Mouse (Mus musculus): ENCODE measurements at regions not wholly inside any gene's neighbourhood (a gene's known extent, or its start where the extent isn't known, plus 50 kb on each side); places are given as distances from the start of the nearest gene placed in this dataset.

DNA sequence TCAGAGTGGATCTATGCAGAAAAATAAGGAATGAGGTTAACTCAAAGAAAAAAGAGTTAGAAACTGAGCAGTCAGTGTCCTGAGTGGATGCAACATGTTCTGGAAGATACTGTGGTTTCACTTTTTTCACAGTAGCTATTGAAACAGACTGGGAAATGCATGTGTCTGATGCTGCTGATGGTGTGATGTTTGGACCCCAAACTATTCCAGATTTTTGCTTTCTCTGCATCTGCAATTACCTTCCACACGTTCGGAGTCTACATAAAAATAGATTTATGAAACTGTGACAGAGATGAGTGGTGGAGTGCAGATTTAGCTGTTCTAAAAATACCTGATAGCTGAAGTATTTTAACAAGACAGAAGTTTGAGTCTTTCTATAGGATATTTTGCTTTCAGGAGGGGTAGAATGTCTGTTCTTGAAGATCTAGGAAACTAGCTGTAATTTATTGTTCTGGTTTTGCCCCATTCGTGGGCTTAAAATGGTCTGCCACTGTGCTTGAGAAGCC lies 545.3 kb downstream of the Stim2 start:
- no peak for DNase-seq (ENCODE audit: low spot score)
- Histone ChIP-seq H3K9me3 (ENCODE audit: control insufficient read depth, low read length) (no peaks in the 10 kb centered on the region), H3K27me3 (ENCODE audit: control insufficient read depth, insufficient read depth, low read length) (no peaks in the 10 kb centered on the region), H3K9ac (no peak overlapping the region), H3K4me3 (replicated peaks; ENCODE audit: low read length) (no peak overlapping the region), H3K36me3 (replicated peaks; ENCODE audit: control insufficient read depth, insufficient read depth) (no peaks in the 10 kb centered on the region), H3K27ac (no peak overlapping the region), H3K4me2 (replicated peaks) (no peak overlapping the region), H3K4me1 (replicated peaks; ENCODE audit: control insufficient read depth, insufficient read depth, low read length) (no peaks in the 10 kb centered on the region)
- WGBS, result 86% methylated on average over 3 of the region's 3 CpGs
- ATAC-seq (ENCODE audit: low FRiP score), result no peak

DNA sequence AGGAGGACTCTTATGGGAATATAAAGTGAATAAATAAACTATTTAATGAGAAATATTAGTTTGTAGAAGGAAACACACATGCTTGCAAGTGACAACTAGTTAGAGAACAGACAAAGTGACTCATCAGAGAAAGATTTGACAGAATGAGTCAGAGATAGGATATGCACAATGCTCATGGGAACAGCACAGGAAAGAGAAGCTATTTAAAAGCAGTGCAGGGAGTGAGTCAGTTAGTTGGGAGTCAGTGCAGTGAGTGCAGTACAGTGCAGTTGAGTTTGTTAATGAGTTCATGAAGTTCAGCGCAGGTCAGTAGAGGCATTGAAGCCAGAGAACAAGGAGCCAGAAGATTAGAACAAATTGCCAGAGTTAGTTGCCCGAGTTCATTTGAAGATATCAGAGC lies 580.2 kb downstream of the Stim2 start:
- DNase-seq (ENCODE audit: low spot score) (no peak), ATAC-seq (ENCODE audit: low FRiP score) (no peak)
- WGBS, result 86% methylated on average over 2 of the region's 2 CpGs
- H3K36me3 ChIP-seq (replicated peaks; ENCODE audit: control insufficient read depth, insufficient read depth), result no peaks in the 10 kb centered on the region
- H3K4me2 ChIP-seq (replicated peaks), result no peak overlapping the region
- no peaks in the 10 kb centered on the region for H3K27me3 ChIP-seq (ENCODE audit: control insufficient read depth, insufficient read depth, low read length)
- no peak overlapping the region for H3K27ac ChIP-seq
- H3K9me3 ChIP-seq (ENCODE audit: control insufficient read depth, low read length), result no peaks in the 10 kb centered on the region
- H3K4me3 ChIP-seq (replicated peaks; ENCODE audit: low read length), result no peak overlapping the region
- H3K4me1 ChIP-seq (replicated peaks; ENCODE audit: control insufficient read depth, insufficient read depth, low read length), result no peaks in the 10 kb centered on the region
- H3K9ac ChIP-seq, result no peak overlapping the region

DNA sequence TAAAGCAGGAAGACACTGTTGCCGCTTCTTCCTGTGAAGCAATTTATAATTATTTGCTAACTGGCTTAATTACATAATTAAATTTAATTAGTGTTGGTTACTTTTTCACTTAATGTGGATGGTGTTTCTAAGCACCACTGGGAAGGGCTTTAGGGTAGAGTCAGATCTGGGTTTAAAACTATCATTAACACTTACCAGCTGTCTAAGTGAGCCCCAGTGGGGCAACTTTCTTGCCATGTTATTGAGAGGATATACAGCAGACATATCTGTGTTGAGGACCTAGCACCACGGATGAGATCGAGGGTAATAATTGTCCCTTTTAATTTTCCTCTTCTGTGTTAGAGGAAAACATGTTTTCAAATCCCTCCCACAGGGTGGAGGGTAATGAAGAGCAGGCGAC lies 581.2 kb downstream of the Stim2 start:
- no peaks in the 10 kb centered on the region for H3K27me3 ChIP-seq (ENCODE audit: control insufficient read depth, insufficient read depth, low read length)
- no peak overlapping the region for H3K4me3 ChIP-seq (replicated peaks; ENCODE audit: low read length)
- H3K27ac ChIP-seq, result no peak overlapping the region
- DNase-seq (ENCODE audit: low spot score) (no peak), ATAC-seq (ENCODE audit: low FRiP score) (peak; percentile 53; the same call in 1 of the 2 replicates)
- no peaks in the 10 kb centered on the region for H3K36me3 ChIP-seq (replicated peaks; ENCODE audit: control insufficient read depth, insufficient read depth)
- H3K4me2 ChIP-seq (replicated peaks), result no peak overlapping the region
- H3K9me3 ChIP-seq (ENCODE audit: control insufficient read depth, low read length), result no peaks in the 10 kb centered on the region
- H3K9ac ChIP-seq, result no peak overlapping the region
- H3K4me1 ChIP-seq (replicated peaks; ENCODE audit: control insufficient read depth, insufficient read depth, low read length), result no peaks in the 10 kb centered on the region
- WGBS, result 67% methylated on average over 4 of the region's 4 CpGs

GRCm38 (mm10) chr5:54582175-54582574 lies 583.9 kb downstream of the Stim2 start:
- DNase-seq (ENCODE audit: low spot score) (no peak), ATAC-seq (ENCODE audit: low FRiP score) (no peak)
- no peaks in the 10 kb centered on the region for H3K27me3 ChIP-seq (ENCODE audit: control insufficient read depth, insufficient read depth, low read length)
- H3K9me3 ChIP-seq (ENCODE audit: control insufficient read depth, low read length), result no peaks in the 10 kb centered on the region
- WGBS, result 75% methylated on average over 2 of the region's 2 CpGs
- H3K4me2 ChIP-seq (replicated peaks), result no peak overlapping the region
- no peaks in the 10 kb centered on the region for H3K4me1 ChIP-seq (replicated peaks; ENCODE audit: control insufficient read depth, insufficient read depth, low read length)
- no peak overlapping the region for H3K27ac ChIP-seq
- H3K9ac ChIP-seq, result no peak overlapping the region
- no peak overlapping the region for H3K4me3 ChIP-seq (replicated peaks; ENCODE audit: low read length)
- no peaks in the 10 kb centered on the region for H3K36me3 ChIP-seq (replicated peaks; ENCODE audit: control insufficient read depth, insufficient read depth)

GRCm38 (mm10) chr5:54588332-54589020 lies 590.2 kb downstream of the Stim2 start:
- H3K27ac ChIP-seq, result no peak overlapping the region
- DNase-seq (ENCODE audit: low spot score), result no peak
- H3K4me2 ChIP-seq (replicated peaks), result no peak overlapping the region
- H3K9me3 ChIP-seq (ENCODE audit: control insufficient read depth, low read length), result no peaks in the 10 kb centered on the region
- no peaks in the 10 kb centered on the region for H3K27me3 ChIP-seq (ENCODE audit: control insufficient read depth, insufficient read depth, low read length)
- no peaks in the 10 kb centered on the region for H3K36me3 ChIP-seq (replicated peaks; ENCODE audit: control insufficient read depth, insufficient read depth)
- no peaks in the 10 kb centered on the region for H3K4me1 ChIP-seq (replicated peaks; ENCODE audit: control insufficient read depth, insufficient read depth, low read length)
- no peak for ATAC-seq (ENCODE audit: low FRiP score)
- H3K4me3 ChIP-seq (replicated peaks; ENCODE audit: low read length), result no peak overlapping the region
- WGBS, result 71% methylated on average over 2 of the region's 2 CpGs
- no peak overlapping the region for H3K9ac ChIP-seq

GRCm38 (mm10) chr5:54610957-54611356 lies 612.7 kb downstream of the Stim2 start:
- no peak overlapping the region for H3K4me2 ChIP-seq (replicated peaks)
- WGBS, result 67% methylated on average over 3 of the region's 3 CpGs
- H3K27ac ChIP-seq, result no peak overlapping the region
- no peaks in the 10 kb centered on the region for H3K9me3 ChIP-seq (ENCODE audit: control insufficient read depth, low read length)
- ATAC-seq (ENCODE audit: low FRiP score), result no peak
- H3K27me3 ChIP-seq (ENCODE audit: control insufficient read depth, insufficient read depth, low read length), result no peaks in the 10 kb centered on the region
- DNase-seq (ENCODE audit: low spot score), result no peak
- no peaks in the 10 kb centered on the region for H3K36me3 ChIP-seq (replicated peaks; ENCODE audit: control insufficient read depth, insufficient read depth)
- H3K9ac ChIP-seq, result no peak overlapping the region
- no peaks in the 10 kb centered on the region for H3K4me1 ChIP-seq (replicated peaks; ENCODE audit: control insufficient read depth, insufficient read depth, low read length)
- no peak overlapping the region for H3K4me3 ChIP-seq (replicated peaks; ENCODE audit: low read length)

GRCm38 (mm10) chr5:54622733-54623132 lies 624.4 kb downstream of the Stim2 start:
- Histone ChIP-seq H3K4me1 (replicated peaks; ENCODE audit: control insufficient read depth, insufficient read depth, low read length) (no peaks in the 10 kb centered on the region), H3K27me3 (ENCODE audit: control insufficient read depth, insufficient read depth, low read length) (no peaks in the 10 kb centered on the region), H3K4me2 (replicated peaks) (no peak overlapping the region), H3K4me3 (replicated peaks; ENCODE audit: low read length) (no peak overlapping the region), H3K9me3 (ENCODE audit: control insufficient read depth, low read length) (0 out of 2 replicates have a peak, but pooled peaks cover 4% of the 10 kb centered on the region), H3K9ac (no peak overlapping the region), H3K36me3 (replicated peaks; ENCODE audit: control insufficient read depth, insufficient read depth) (no peaks in the 10 kb centered on the region), H3K27ac (no peak overlapping the region)
- no peak for ATAC-seq (ENCODE audit: low FRiP score)
- 81% methylated on average over 3 of the region's 3 CpGs for WGBS
- no peak for DNase-seq (ENCODE audit: low spot score)

- DNase-seq (ENCODE audit: low spot score), result no peak
Observed at GRCm38 (mm10) chr5:54632281-54632680, 634.0 kb downstream of the Stim2 start.

More at GRCm38 (mm10) chr5:54632281-54632680, 634.0 kb downstream of the Stim2 start:
- H3K4me1 ChIP-seq (replicated peaks; ENCODE audit: control insufficient read depth, insufficient read depth, low read length), result no peaks in the 10 kb centered on the region
- H3K36me3 ChIP-seq (replicated peaks; ENCODE audit: control insufficient read depth, insufficient read depth), result no peaks in the 10 kb centered on the region
- H3K4me3 ChIP-seq (replicated peaks; ENCODE audit: low read length), result no peak overlapping the region
- no peaks in the 10 kb centered on the region for H3K9me3 ChIP-seq (ENCODE audit: control insufficient read depth, low read length)
- H3K4me2 ChIP-seq (replicated peaks), result no peak overlapping the region
- H3K27ac ChIP-seq, result no peak overlapping the region
- H3K9ac ChIP-seq, result no peak overlapping the region
- ATAC-seq (ENCODE audit: low FRiP score), result no peak
- WGBS, result 91% methylated on average over 3 of the region's 3 CpGs
- H3K27me3 ChIP-seq (ENCODE audit: control insufficient read depth, insufficient read depth, low read length), result no peaks in the 10 kb centered on the region

Data from hindbrain, embryonic 14.5 days (tissue).